Mouse (Mus musculus): ENCODE measurements around the gene Poln. TPM values are rescaled to one million over a fixed set of nuclear protein-coding genes. Genes with fewer than 3 reads are reported as not detected.

The Poln gene
- polyA plus RNA-seq, 1 experiment from 2014 or later, result 0.55 TPM

DNA sequence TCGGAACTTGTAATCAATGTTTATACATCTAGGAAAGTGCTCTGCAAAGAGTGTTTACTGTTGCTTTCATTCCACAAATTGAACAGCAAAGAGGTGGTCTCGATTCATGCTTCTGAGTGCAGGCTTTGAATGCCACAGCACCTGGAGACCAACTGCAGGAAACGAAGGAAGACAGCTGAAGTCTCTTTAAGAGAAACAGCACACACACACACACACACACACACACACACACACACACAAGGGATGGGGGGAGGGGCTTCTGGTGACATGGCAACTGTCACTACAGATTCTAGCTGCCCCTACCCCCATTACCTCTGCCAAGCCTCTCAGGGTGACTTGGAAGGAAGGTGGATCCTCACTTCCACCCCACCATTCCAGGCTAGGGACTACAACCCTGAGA lies 38.3 kb upstream of the Poln start:
- TF ChIP-seq CTCF (IDR thresholded peaks at IDR 0.05; ENCODE audit: low read depth), result no peak
- Histone ChIP-seq H3K36me3 (ENCODE audit: insufficient read depth, low read length) (no peaks in the 10 kb centered on the region), H3K27ac (no peak overlapping the region), H3K4me3 (replicated peaks; ENCODE audit: low read depth, low read length) (no peak overlapping the region), H3K9me3 (replicated peaks; ENCODE audit: low read length) (no peaks in the 10 kb centered on the region), H3K27me3 (ENCODE audit: insufficient read depth, low read length) (no peaks in the 10 kb centered on the region), H3K4me2 (ENCODE audit: low read length) (no peak overlapping the region), H3K9ac (ENCODE audit: low read depth, low read length) (no peak overlapping the region), H3K4me1 (replicated peaks; ENCODE audit: insufficient read depth, low read length) (no peaks in the 10 kb centered on the region)
- 50% methylated on average over 3 of the region's 3 CpGs for WGBS
- no peak for DNase-seq (ENCODE audit: low spot score)
- no peak for ATAC-seq (replicated peaks; ENCODE audit: low FRiP score, low read depth)

DNA sequence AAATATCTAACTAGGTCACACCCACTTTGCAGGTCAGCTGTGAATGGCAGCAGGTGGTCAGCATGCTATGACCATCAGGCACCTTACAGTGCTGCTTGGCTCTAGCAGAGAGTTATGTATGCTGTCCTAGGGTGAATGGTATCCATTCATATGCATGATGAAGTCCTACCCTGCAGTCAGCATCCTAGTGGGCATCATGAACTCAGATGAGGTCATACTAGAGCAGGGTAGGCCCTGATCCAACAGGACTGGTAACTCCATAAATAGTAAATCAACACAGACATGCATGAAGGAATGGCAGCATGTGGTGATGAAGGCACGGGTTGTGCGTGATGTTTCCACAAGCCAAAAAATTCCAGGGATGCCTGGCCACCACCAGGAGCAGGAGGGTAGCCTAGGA lies 36.5 kb upstream of the Poln start:
- Histone ChIP-seq H3K27me3 (ENCODE audit: insufficient read depth, low read length) (no peaks in the 10 kb centered on the region), H3K4me3 (replicated peaks; ENCODE audit: low read depth, low read length) (no peak overlapping the region), H3K9me3 (replicated peaks; ENCODE audit: low read length) (no peaks in the 10 kb centered on the region), H3K4me2 (ENCODE audit: low read length) (no peak overlapping the region), H3K27ac (no peak overlapping the region), H3K4me1 (replicated peaks; ENCODE audit: insufficient read depth, low read length) (no peaks in the 10 kb centered on the region), H3K36me3 (ENCODE audit: insufficient read depth, low read length) (no peaks in the 10 kb centered on the region), H3K9ac (ENCODE audit: low read depth, low read length) (no peak overlapping the region)
- ATAC-seq (replicated peaks; ENCODE audit: low FRiP score, low read depth) (no peak), DNase-seq (ENCODE audit: low spot score) (no peak)
- TF ChIP-seq CTCF (IDR thresholded peaks at IDR 0.05; ENCODE audit: low read depth), result no peak
- WGBS, result 58% methylated on average over 2 of the region's 2 CpGs

DNA sequence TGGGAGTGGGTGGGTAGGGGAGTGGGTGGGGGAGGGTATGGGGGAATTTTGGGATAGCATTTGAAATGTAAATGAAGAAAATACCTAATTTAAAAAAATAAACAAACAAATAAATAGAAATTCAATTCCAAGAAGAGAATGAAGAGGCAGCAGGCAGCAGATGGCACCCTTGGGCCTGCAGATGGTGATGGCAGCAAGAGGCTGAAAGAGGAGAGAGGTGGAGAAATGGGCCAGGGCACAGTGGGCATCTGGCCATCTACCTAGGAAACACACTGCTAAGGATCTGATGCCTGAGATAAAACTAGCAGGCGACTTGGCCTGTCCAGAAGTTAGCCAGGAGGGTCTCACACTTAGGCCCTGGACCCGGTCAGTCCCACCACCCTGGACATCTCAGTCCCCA lies 35.7 kb upstream of the Poln start:
- TF ChIP-seq CTCF (IDR thresholded peaks at IDR 0.05; ENCODE audit: low read depth), result no peak
- no peak overlapping the region for H3K9ac ChIP-seq (ENCODE audit: low read depth, low read length)
- no peaks in the 10 kb centered on the region for H3K36me3 ChIP-seq (ENCODE audit: insufficient read depth, low read length)
- H3K4me1 ChIP-seq (replicated peaks; ENCODE audit: insufficient read depth, low read length), result no peaks in the 10 kb centered on the region
- no peak overlapping the region for H3K4me3 ChIP-seq (replicated peaks; ENCODE audit: low read depth, low read length)
- ATAC-seq (replicated peaks; ENCODE audit: low FRiP score, low read depth) (no peak), DNase-seq (ENCODE audit: low spot score) (no peak)
- 89% methylated on average over 2 of the region's 2 CpGs for WGBS
- H3K9me3 ChIP-seq (replicated peaks; ENCODE audit: low read length), result no peaks in the 10 kb centered on the region
- H3K27me3 ChIP-seq (ENCODE audit: insufficient read depth, low read length), result no peaks in the 10 kb centered on the region
- H3K27ac ChIP-seq, result no peak overlapping the region
- H3K4me2 ChIP-seq (ENCODE audit: low read length), result no peak overlapping the region

DNA sequence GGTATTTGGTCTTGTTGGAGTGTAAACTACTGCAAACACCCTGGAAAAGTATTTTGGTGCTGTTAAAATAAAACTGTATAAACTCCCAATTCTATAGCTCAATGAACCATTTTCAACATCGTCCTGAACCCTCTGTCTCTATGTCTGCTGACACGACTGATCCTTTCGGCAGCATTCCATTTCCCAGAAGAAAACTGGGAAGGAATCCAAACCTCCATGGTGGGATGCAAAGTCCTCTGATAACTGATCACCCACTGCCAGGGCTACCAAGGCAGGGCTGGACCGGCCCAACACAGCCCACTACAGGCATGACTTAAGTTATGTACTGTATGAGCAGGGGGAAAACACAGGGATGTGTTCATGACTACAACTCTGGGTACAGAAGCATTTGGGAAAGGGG lies 32.8 kb upstream of the Poln start:
- 75% methylated on average over 4 of the region's 4 CpGs for WGBS
- H3K27me3 ChIP-seq (ENCODE audit: insufficient read depth, low read length), result no peaks in the 10 kb centered on the region
- H3K27ac ChIP-seq, result no peak overlapping the region
- H3K4me3 ChIP-seq (replicated peaks; ENCODE audit: low read depth, low read length), result no peak overlapping the region
- no peak overlapping the region for H3K9ac ChIP-seq (ENCODE audit: low read depth, low read length)
- ATAC-seq (replicated peaks; ENCODE audit: low FRiP score, low read depth), result no peak
- H3K4me2 ChIP-seq (ENCODE audit: low read length), result no peak overlapping the region
- no peak for DNase-seq (ENCODE audit: low spot score)
- no peaks in the 10 kb centered on the region for H3K4me1 ChIP-seq (replicated peaks; ENCODE audit: insufficient read depth, low read length)
- H3K9me3 ChIP-seq (replicated peaks; ENCODE audit: low read length), result no peaks in the 10 kb centered on the region
- TF ChIP-seq CTCF (IDR thresholded peaks at IDR 0.05; ENCODE audit: low read depth), result no peak
- H3K36me3 ChIP-seq (ENCODE audit: insufficient read depth, low read length), result no peaks in the 10 kb centered on the region

DNA sequence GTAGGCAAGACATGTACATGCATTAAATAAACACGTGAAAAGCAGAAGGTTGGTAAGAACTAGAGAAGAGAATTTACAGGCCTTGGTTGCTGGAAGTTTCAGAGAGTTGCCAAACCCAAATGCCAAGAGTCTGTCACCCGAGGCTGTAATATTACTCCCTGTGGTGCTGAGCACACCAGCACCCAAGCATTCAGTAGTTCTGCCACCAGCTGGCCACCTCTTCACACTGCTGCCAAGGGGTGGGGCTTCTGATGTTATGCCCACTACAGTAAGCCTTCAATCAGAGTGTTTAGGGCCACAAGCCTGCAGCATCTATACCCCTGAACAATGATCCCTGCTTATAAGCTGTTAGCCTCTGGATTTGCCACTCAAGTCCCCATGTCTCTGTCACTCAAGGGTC lies 32.1 kb upstream of the Poln start:
- H3K27ac ChIP-seq, result no peak overlapping the region

DNA sequence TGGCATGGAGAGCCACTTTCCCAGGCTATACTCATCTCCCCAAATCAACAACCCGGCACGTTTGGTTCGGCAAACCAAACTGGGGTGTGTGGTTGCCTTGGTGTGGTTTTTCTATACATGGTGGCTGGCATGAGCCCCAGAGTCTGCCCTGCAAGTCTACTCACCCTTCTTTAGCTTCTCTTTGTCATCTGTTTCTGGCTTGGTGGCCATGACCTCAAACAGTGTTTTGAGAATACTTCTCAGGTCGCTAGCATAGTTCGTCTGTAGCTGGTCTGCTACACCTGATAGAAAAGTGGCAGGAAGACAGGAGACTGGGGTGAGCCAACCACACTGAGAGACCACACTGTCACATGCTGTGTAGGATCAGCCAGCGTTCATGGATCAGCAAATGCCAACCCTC lies 29.4 kb upstream of the Poln start:
- no peak overlapping the region for H3K4me3 ChIP-seq (replicated peaks; ENCODE audit: low read depth, low read length)
- 91% methylated on average over 6 of the region's 6 CpGs for WGBS
- no peaks in the 10 kb centered on the region for H3K9me3 ChIP-seq (replicated peaks; ENCODE audit: low read length)
- H3K9ac ChIP-seq (ENCODE audit: low read depth, low read length), result no peak overlapping the region
- H3K4me1 ChIP-seq (replicated peaks; ENCODE audit: insufficient read depth, low read length), result no peaks in the 10 kb centered on the region
- H3K27ac ChIP-seq, result no peak overlapping the region
- ATAC-seq (replicated peaks; ENCODE audit: low FRiP score, low read depth) (no peak), DNase-seq (ENCODE audit: low spot score) (no peak)
- no peak for TF ChIP-seq CTCF (IDR thresholded peaks at IDR 0.05; ENCODE audit: low read depth)
- no peaks in the 10 kb centered on the region for H3K36me3 ChIP-seq (ENCODE audit: insufficient read depth, low read length)
- no peak overlapping the region for H3K4me2 ChIP-seq (ENCODE audit: low read length)
- no peaks in the 10 kb centered on the region for H3K27me3 ChIP-seq (ENCODE audit: insufficient read depth, low read length)

More for the DNA sequence above, 32.1 kb upstream of the Poln start:
- no peak overlapping the region for H3K4me3 ChIP-seq (replicated peaks; ENCODE audit: low read depth, low read length)
- H3K36me3 ChIP-seq (ENCODE audit: insufficient read depth, low read length), result no peaks in the 10 kb centered on the region
- 53% methylated on average over 2 of the region's 2 CpGs for WGBS
- no peak overlapping the region for H3K4me2 ChIP-seq (ENCODE audit: low read length)
- peak; percentile 36 for DNase-seq (ENCODE audit: low spot score)
- no peaks in the 10 kb centered on the region for H3K4me1 ChIP-seq (replicated peaks; ENCODE audit: insufficient read depth, low read length)
- no peak overlapping the region for H3K9ac ChIP-seq (ENCODE audit: low read depth, low read length)
- no peaks in the 10 kb centered on the region for H3K9me3 ChIP-seq (replicated peaks; ENCODE audit: low read length)
- H3K27me3 ChIP-seq (ENCODE audit: insufficient read depth, low read length), result no peaks in the 10 kb centered on the region
- TF ChIP-seq CTCF (IDR thresholded peaks at IDR 0.05; ENCODE audit: low read depth), result peak; percentile 52; the same call in 1 of the 2 replicates
- 0 out of 2 replicates have a peak, but pooled peaks have one; percentile 49 for ATAC-seq (replicated peaks; ENCODE audit: low FRiP score, low read depth)

DNA sequence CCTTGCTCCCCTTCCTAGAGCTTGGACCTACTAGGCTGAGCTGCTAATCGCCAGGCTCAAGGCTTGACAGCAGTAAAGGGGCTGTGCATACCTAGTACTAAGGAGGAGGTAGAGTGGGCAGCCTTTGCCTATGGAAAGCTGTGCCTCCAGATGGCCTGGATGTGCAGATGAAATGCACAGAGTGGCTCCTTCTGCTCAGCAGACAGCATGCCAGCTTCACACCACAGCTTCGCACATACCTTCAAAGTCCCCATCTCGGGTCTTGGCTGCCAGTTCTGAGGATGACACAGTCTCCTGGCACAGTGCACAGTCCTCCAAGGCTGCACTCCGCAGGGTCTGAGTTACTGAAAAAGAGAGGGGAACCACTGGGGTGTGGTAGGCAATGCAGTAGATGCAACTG lies 28.0 kb upstream of the Poln start:
- Histone ChIP-seq H3K9ac (ENCODE audit: low read depth, low read length) (no peak overlapping the region), H3K27me3 (ENCODE audit: insufficient read depth, low read length) (no peaks in the 10 kb centered on the region), H3K4me3 (replicated peaks; ENCODE audit: low read depth, low read length) (no peak overlapping the region), H3K9me3 (replicated peaks; ENCODE audit: low read length) (no peaks in the 10 kb centered on the region), H3K4me2 (ENCODE audit: low read length) (no peak overlapping the region), H3K4me1 (replicated peaks; ENCODE audit: insufficient read depth, low read length) (no peaks in the 10 kb centered on the region), H3K36me3 (ENCODE audit: insufficient read depth, low read length) (no peaks in the 10 kb centered on the region), H3K27ac (no peak overlapping the region)
- DNase-seq (ENCODE audit: low spot score), result no peak
- 67% methylated on average over 4 of the region's 4 CpGs for WGBS
- TF ChIP-seq CTCF (IDR thresholded peaks at IDR 0.05; ENCODE audit: low read depth), result no peak
- no peak for ATAC-seq (replicated peaks; ENCODE audit: low FRiP score, low read depth)
